Mouse (Mus musculus) heart, embryonic 11.5 days (tissue): ENCODE results near the gene Srl. TPM values are rescaled to one million over a fixed set of nuclear protein-coding genes. Genes with fewer than 3 reads are reported as not detected.

Experiments
- ATAC-seq: fragments of 200-750 bp; cut with Nextera tagmentation; replicated peaks from 2 replicates; pipeline ENCODE4 v1.8.0; 2017; ENCODE audit warnings: moderate library complexity; ENCODE audit not compliant: insufficient number of reproducible peaks, low FRiP score, low TSS enrichment
- H3K27ac ChIP-seq: fragments of 300-500 bp; sonication (generic); 2 replicates; pipeline ENCODE4 v1.5.1; 2014; ENCODE audit warnings: mild to moderate bottlenecking, low read depth, low read length
- H3K27me3 ChIP-seq: fragments of 300-500 bp; sonication (generic); 2 replicates; pipeline ENCODE4 v1.6.1; 2014; ENCODE audit warnings: mild to moderate bottlenecking, low read length, mixed read lengths; ENCODE audit not compliant: control insufficient read depth, insufficient read depth
- H3K36me3 ChIP-seq: fragments of 300-500 bp; sonication (generic); 2 replicates; pipeline ENCODE4 v1.6.1; 2014; ENCODE audit warnings: mild to moderate bottlenecking, low read length, moderate library complexity, mixed read lengths; ENCODE audit not compliant: control insufficient read depth, insufficient read depth
- H3K4me1 ChIP-seq: fragments of 300-500 bp; sonication (generic); 2 replicates; pipeline ENCODE4 v1.6.1; 2014; ENCODE audit warnings: low read length; ENCODE audit not compliant: control insufficient read depth, insufficient read depth
- H3K4me2 ChIP-seq: fragments of 300-500 bp; sonication (generic); 2 replicates; pipeline ENCODE4 v1.6.1; 2014; ENCODE audit warnings: mild to moderate bottlenecking, moderate library complexity
- H3K4me3 ChIP-seq: fragments of 300-500 bp; sonication (generic); 2 replicates; pipeline ENCODE4 v1.5.1; 2014; ENCODE audit warnings: low read depth, low read length
- H3K9ac ChIP-seq: fragments of 300-500 bp; sonication (generic); 2 replicates; pipeline ENCODE4 v1.6.1; 2014; ENCODE audit warnings: mild to moderate bottlenecking, low read depth, low read length, moderate library complexity
- H3K9me3 ChIP-seq: fragments of 300-500 bp; sonication (generic); replicated peaks from 2 replicates; pipeline ENCODE4 v1.6.1; 2016; ENCODE audit warnings: low read length; ENCODE audit not compliant: control insufficient read depth
- WGBS: fragments of 180-500 bp; shearing (Covaris S2); extraction: QIAGEN DNeasy Blood & Tissue Kit; methylation state at CpG from one replicate; pipeline ENCODE4 v1.1.7; 2014; ENCODE audit not compliant: insufficient replicate concordance; 5-methylcytosine and 5-hydroxymethylcytosine counted together
- polyA plus RNA-seq: library from polyadenylated mRNA; unstranded; fragments of >200 nt; fragmentation: Nextera tagmentation; extraction: Ambion mirVana; gene quantifications from 2 replicates; pipeline ENCODE4 v1.2.1, GENCODE M21; 2014

Srl gene
- polyA plus RNA-seq, 1 experiment from 2014 or later, result 147 TPM

DNA sequence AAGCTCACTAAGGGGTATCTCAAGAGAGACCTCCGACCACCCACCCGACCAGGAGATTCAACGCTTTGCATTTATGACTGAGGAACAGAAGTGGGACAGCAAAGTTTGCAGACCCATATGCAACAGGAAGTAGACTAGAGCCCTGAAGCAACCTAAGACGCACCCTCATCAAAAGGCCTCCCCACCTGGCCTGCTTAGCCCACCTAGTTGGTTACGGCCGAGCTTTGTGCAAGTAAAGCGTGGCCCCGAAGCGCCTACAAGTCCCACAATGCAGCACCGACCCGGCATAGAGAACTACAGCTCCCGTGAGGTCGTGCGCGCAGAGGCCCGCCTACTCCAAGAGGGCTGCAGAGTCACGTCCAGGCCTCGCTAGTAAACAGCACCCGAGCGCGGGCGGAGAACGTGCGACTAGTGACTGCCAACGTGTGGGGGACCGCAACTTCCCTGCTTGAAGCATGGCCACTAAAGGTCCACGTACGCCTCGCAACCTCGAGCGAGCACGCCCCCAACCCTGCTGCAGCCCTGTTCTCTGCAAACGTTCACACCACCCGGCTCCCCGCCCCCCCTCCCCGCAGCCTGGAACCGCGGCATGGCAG lies 16.9 kb upstream of the Srl start:
- Histone ChIP-seq H3K4me2 (peak overlapping the region; percentile 96), H3K9me3 (no peaks in the 10 kb centered on the region), H3K4me3 (peak overlapping the region; percentile 65), H3K4me1 (peaks cover 16% of the 10 kb centered on the region), H3K9ac (peak overlapping the region; percentile 90), H3K27me3 (no peaks in the 10 kb centered on the region), H3K36me3 (no peaks in the 10 kb centered on the region), H3K27ac (peak overlapping the region; percentile 91)
- peak; percentile 90 for ATAC-seq
- WGBS, result under 1% methylated on average over 35 of the region's 38 CpGs

DNA sequence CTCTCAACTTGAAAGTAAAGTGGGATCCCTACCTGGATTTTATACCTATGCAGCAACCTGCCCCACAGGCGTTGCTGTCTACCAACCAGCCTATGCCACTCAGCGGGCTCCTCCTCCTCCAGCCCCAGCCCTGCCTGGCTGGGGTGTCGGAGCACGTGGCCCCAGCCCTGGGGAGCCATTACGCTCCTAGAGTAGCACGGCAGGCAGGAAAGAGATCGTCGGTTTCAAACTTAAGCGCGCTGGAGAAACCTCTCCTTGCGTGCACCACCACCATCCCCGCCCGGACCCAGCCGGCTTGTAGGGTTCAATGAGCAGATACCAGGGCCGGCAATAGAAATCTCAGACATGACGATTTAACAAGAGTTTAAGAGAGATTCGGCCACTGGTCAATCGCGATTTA lies 16.3 kb upstream of the Srl start:
- Histone ChIP-seq H3K4me3 (peak overlapping the region; percentile 65), H3K9me3 (no peaks in the 10 kb centered on the region), H3K27me3 (no peaks in the 10 kb centered on the region), H3K4me2 (peak overlapping the region; percentile 96), H3K27ac (peak overlapping the region; percentile 91), H3K4me1 (peaks cover 21% of the 10 kb centered on the region), H3K36me3 (no peaks in the 10 kb centered on the region), H3K9ac (peak overlapping the region; percentile 90)
- peak; percentile 71 for ATAC-seq
- under 1% methylated on average over 19 of the region's 19 CpGs for WGBS

DNA sequence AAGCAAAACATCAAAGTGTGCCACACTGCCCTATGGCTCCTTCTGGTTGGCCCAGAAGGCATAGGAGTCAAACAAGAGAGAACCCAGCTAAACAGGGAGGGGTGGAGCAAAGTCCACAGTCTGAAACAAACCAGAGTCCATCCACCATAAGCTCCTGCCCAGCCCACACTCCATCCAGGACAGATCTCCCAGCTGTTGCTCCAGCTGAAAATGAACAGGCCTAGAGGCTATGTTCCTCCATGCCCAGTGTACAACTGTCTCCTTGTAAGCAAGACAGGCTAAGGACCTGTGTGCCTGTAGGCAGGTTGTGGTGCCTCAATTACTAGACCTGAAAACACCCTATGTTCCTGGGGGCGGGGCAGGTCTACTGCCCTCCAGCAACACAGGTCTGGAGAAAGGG lies 15.5 kb upstream of the Srl start:
- Histone ChIP-seq H3K9ac (peak overlapping the region; percentile 90; the same call in 1 of the 2 replicates), H3K36me3 (no peaks in the 10 kb centered on the region), H3K27ac (no peak overlapping the region), H3K9me3 (no peaks in the 10 kb centered on the region), H3K4me3 (peak overlapping the region; percentile 65; the same call in 1 of the 2 replicates), H3K27me3 (no peaks in the 10 kb centered on the region), H3K4me2 (peak overlapping the region; percentile 96), H3K4me1 (peaks cover 30% of the 10 kb centered on the region)
- 72% methylated on average over 1 of the region's 1 CpGs for WGBS
- no peak for ATAC-seq

DNA sequence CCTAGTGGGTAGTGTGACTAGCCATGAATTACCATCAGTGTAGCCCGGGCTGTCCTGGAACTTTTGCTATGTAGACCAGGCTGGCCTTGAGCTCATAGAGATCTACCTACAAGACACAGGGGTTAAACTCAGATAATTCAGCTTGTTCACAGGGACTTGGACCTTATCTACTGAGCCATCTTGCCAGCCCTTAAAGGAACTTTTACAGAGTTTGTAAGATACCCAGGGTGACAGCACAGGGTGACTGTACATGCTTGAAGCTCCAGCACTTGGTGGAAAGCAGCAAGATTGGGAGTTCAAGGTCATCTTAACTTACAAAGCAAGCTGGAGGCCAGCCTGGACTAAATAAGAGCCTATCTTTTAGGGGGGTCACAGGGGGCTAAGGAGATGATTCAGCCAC lies 13.9 kb upstream of the Srl start:
- ATAC-seq, result no peak
- H3K4me2 ChIP-seq, result no peak overlapping the region
- WGBS, result 94% methylated on average over 1 of the region's 1 CpGs

DNA sequence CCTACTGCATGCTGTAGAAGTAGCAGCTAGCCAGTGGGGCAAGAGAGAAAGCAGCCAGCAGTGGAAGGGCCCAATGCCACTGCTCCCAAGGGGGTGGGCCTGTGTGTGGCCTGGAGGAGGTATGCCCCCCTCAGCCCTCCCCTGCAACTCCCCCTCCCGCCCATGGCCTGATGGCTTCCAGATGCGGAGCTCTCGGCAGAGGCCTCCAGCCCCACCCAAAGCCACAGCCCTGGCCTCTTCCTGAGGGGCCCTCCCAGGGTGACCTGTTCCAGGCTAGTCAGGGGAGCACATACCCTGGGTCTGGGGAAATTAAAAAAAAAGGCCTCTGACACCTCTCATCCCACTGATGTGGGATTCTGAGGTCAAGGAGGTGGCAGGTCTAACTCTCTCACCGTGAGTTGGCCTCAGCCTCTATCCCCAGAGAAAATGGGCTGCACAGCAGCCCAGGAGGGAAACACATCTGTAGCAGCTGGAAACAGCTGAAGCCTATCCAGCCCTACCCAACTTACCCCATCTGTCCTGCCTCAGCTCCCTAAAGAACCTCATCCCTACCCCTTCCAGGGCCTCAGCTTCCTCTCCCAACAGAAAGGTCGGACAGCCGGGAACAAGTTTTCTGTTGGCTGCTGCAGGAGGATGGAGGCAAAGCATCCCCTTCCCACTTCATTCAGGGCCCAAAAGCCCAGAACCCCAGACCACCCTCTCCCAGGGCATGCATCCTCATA lies 11.4 kb upstream of the Srl start:
- Histone ChIP-seq H3K4me3 (no peak overlapping the region), H3K36me3 (peaks cover 7% of the 10 kb centered on the region; the same call in 1 of the 2 replicates), H3K4me2 (peak overlapping the region; percentile 10), H3K9ac (peak overlapping the region; percentile 29), H3K27me3 (no peaks in the 10 kb centered on the region), H3K9me3 (no peaks in the 10 kb centered on the region), H3K4me1 (peaks cover 37% of the 10 kb centered on the region), H3K27ac (peak overlapping the region; percentile 47)
- peak; percentile 83 for ATAC-seq
- 26% methylated on average over 6 of the region's 6 CpGs for WGBS

More for the DNA sequence above, 13.9 kb upstream of the Srl start:
- Histone ChIP-seq H3K4me1 (peaks cover 38% of the 10 kb centered on the region), H3K27me3 (no peaks in the 10 kb centered on the region), H3K4me3 (no peak overlapping the region), H3K9me3 (no peaks in the 10 kb centered on the region), H3K9ac (no peak overlapping the region), H3K36me3 (peaks cover 4% of the 10 kb centered on the region; the same call in 1 of the 2 replicates), H3K27ac (no peak overlapping the region)

DNA sequence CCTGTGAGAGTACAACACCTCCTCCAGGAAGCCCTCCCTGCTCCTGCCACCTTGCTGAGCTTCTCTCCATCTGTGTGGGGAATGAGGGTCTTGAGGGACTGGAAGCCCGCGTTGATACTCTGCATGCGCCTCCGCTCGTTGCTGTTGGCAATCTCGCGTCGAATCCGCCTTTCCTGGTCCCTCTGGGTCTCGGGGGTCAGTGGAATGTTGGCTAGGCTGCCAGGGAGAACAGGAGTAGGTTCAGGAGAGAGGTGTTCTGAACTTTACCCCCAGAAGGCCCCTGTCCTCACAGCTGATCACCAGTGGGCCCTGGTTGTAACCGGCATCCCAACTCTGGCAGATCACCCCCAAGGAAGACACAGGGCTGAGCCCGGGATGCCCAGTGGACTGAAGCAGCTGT lies 10.3 kb upstream of the Srl start:
- no peaks in the 10 kb centered on the region for H3K9me3 ChIP-seq
- H3K36me3 ChIP-seq, result peaks cover 11% of the 10 kb centered on the region
- H3K4me1 ChIP-seq, result peaks cover 26% of the 10 kb centered on the region
- H3K27ac ChIP-seq, result no peak overlapping the region
- WGBS, result 89% methylated on average over 12 of the region's 12 CpGs
- H3K27me3 ChIP-seq, result no peaks in the 10 kb centered on the region
- H3K9ac ChIP-seq, result no peak overlapping the region
- H3K4me3 ChIP-seq, result no peak overlapping the region
- ATAC-seq, result no peak
- H3K4me2 ChIP-seq, result no peak overlapping the region

DNA sequence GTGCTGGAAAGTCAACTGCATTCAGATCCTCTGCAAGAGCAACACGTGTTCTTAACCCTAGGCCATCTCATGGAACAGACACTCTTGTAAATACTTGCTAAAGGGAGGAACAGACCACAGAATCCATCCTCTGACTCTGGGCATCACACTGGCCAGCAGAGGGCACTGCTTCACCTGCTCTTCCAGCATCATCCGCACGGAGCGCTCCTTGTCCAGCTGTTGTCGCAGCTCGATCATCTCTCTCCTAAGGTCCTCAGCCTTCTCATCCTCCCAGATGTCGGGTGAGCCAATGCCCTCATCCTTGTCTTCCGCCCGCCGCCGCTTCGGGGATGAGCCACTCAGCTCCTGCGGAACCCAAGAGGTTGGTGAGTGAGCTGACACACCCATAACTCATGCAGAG lies 9.4 kb upstream of the Srl start:
- Histone ChIP-seq H3K4me2 (no peak overlapping the region; the same call in 1 of the 2 replicates), H3K4me3 (no peak overlapping the region), H3K36me3 (peaks cover 12% of the 10 kb centered on the region), H3K9me3 (no peaks in the 10 kb centered on the region), H3K27me3 (no peaks in the 10 kb centered on the region), H3K27ac (no peak overlapping the region), H3K9ac (no peak overlapping the region), H3K4me1 (peaks cover 24% of the 10 kb centered on the region)
- WGBS, result 39% methylated on average over 13 of the region's 13 CpGs
- no peak for ATAC-seq

DNA sequence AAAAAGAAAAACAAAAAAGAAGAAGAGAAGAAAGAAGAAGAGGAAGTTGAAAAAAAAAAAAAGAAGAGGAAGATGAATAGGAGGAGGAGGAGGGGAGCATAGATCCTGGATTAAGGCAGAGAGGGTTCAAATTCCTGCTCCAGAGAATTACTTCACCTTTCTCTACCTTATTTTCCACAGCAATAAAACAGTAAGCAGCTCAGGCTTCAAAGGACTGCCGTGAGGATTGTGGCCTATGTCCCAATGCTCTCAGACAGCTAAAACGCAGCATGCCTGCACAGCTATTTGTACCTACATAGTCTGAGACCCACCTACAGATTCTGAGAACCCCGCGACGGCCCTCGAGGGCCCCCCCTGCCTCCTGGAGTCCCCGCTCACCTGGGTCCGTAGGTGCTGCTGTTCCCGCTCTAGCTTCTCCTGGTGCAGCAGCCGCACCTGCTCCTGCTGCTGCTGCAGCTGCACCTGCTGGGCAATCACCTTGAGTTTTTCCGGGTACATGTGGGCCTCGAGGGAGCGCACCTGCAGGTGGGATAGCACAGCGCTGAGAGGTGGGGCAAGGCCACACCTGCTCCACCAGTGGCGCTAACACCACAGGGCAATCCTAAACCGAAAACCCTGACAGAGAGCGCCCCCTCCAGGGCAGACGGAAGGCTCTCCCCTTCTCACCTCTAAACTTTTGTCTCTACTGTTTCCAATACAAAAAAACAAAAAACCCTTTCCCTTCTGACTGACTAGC lies 7.5 kb upstream of the Srl start:
- 95% methylated on average over 18 of the region's 18 CpGs for WGBS

More for the DNA sequence above, 7.5 kb upstream of the Srl start:
- no peak overlapping the region for H3K4me3 ChIP-seq
- H3K4me2 ChIP-seq, result no peak overlapping the region
- H3K9ac ChIP-seq, result no peak overlapping the region
- H3K4me1 ChIP-seq, result peaks cover 24% of the 10 kb centered on the region
- ATAC-seq, result no peak
- peaks cover 12% of the 10 kb centered on the region for H3K36me3 ChIP-seq
- H3K27ac ChIP-seq, result no peak overlapping the region
- no peaks in the 10 kb centered on the region for H3K9me3 ChIP-seq
- H3K27me3 ChIP-seq, result no peaks in the 10 kb centered on the region
